Mouse (Mus musculus) liver, embryonic 12.5 days (tissue): ENCODE measurements around the gene Sept9. TPM values are rescaled to one million over a fixed set of nuclear protein-coding genes. Genes with fewer than 3 reads are reported as not detected.

Experiments
- ATAC-seq: fragments of 200-750 bp; cut with Nextera tagmentation; 2 replicates; pipeline ENCODE4 v1.8.0; 2017; ENCODE audit warnings: moderate number of reproducible peaks, mild to moderate bottlenecking, moderate library complexity
- H3K27ac ChIP-seq: fragments of 300-500 bp; sonication (generic); 2 replicates; pipeline ENCODE4 v1.5.1; 2016; ENCODE audit warnings: mild to moderate bottlenecking
- H3K27me3 ChIP-seq: fragments of 300-500 bp; sonication (generic); replicated peaks from 2 replicates; pipeline ENCODE4 v1.6.1; 2016; ENCODE audit warnings: mild to moderate bottlenecking, moderate library complexity
- H3K36me3 ChIP-seq: fragments of 300-500 bp; sonication (generic); 2 replicates; pipeline ENCODE4 v1.6.1; 2016; ENCODE audit warnings: mild to moderate bottlenecking, moderate library complexity
- H3K4me1 ChIP-seq: fragments of 300-500 bp; sonication (generic); 2 replicates; pipeline ENCODE4 v1.6.1; 2016
- H3K4me2 ChIP-seq: fragments of 300-500 bp; sonication (generic); 2 replicates; pipeline ENCODE4 v1.6.1; 2016; ENCODE audit warnings: mild to moderate bottlenecking, moderate library complexity
- H3K4me3 ChIP-seq: fragments of 300-500 bp; sonication (generic); 2 replicates; pipeline ENCODE4 v1.5.1; 2016; ENCODE audit warnings: mild to moderate bottlenecking, moderate library complexity
- H3K9ac ChIP-seq: fragments of 300-500 bp; sonication (generic); 2 replicates; pipeline ENCODE4 v1.6.1; 2016; ENCODE audit warnings: mild to moderate bottlenecking, moderate library complexity
- H3K9me3 ChIP-seq: fragments of 300-500 bp; sonication (generic); replicated peaks from 2 replicates; pipeline ENCODE4 v1.6.1; 2016; ENCODE audit warnings: mild to moderate bottlenecking, moderate library complexity
- WGBS: fragments of 180-500 bp; shearing (Covaris S2); methylation state at CpG from one replicate; pipeline ENCODE4 v1.1.7; 2016; ENCODE audit not compliant: insufficient replicate concordance; 5-methylcytosine and 5-hydroxymethylcytosine counted together
- polyA plus RNA-seq: library from polyadenylated mRNA; unstranded; fragments of >200 nt; fragmentation: Nextera tagmentation; extraction: Ambion mirVana; gene quantifications from 2 replicates; pipeline ENCODE4 v1.2.1, GENCODE M21; 2016

The Sept9 gene
- polyA plus RNA-seq, 1 experiment from 2014 or later, result 72.0 TPM

DNA sequence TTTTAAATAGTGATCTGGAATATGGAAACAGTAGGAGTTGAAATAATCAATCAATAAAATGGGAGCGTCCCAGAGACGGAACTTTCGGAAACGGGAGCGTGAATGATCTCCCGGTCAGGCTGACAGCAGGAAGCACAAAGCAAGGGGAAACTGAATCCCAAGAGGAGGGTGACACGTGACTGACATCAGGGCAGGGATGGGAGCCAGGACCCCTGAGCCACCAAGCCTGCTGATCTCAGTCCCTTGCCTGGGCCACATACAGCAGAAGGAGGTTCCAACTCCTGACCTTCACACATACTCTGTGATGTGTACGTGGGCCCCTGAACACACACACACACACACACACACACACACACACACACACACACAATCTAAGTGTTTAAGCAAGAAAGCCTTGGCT is 37.9 kb upstream of the Sept9 start:
- Histone ChIP-seq H3K9me3 (no peaks in the 10 kb centered on the region), H3K36me3 (peaks cover 23% of the 10 kb centered on the region), H3K4me1 (no peaks in the 10 kb centered on the region), H3K9ac (no peak overlapping the region), H3K4me3 (no peak overlapping the region), H3K4me2 (no peak overlapping the region), H3K27me3 (no peaks in the 10 kb centered on the region), H3K27ac (no peak overlapping the region)
- ATAC-seq, result no peak
- WGBS, result 70% methylated on average over 8 of the region's 8 CpGs

DNA sequence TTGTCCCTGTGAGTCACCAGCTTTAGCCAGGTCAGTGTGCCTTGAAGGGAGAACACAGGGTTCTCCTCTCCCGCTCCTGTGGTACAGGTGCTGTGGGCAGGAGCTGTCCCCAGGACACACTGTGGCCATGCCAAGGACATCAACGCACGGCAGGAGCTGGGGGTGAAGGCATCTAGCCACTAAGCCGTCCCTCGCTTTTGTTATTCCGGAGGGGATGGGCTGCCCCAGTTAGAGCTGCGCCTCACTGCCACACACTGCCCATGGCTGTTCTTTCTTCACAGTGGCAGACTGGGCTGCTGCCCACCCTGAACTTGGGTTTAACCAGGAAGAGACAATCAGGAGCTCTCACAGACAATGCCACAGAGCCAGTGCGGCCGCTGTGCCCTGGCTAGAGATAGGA is 36.4 kb upstream of the Sept9 start:
- Histone ChIP-seq H3K27ac (no peak overlapping the region), H3K27me3 (peaks cover 3% of the 10 kb centered on the region; the same call in 1 of the 2 replicates), H3K4me1 (no peaks in the 10 kb centered on the region), H3K9ac (no peak overlapping the region), H3K4me2 (no peak overlapping the region), H3K4me3 (no peak overlapping the region), H3K36me3 (peaks cover 11% of the 10 kb centered on the region), H3K9me3 (no peaks in the 10 kb centered on the region)
- ATAC-seq, result no peak
- WGBS, result 78% methylated on average over 9 of the region's 9 CpGs

DNA sequence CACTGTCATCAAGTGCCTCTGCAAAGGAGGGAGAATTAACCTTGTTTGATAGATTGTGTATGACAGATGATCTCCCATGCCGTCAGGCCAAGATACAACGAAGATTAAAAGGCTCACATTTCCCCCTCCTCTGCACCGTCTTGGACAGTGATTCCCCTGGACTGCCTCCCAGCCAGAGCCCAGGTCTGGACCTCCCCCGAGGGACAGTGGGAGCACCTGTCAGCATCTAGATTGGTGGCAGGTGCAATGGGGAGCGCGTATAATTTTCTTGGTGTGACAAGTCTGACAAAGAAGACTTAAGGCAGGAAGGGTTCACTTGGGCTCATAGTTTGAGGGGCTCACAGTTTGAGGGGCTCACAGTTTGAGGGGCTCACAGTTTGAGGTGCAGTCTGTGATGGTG is 35.7 kb upstream of the Sept9 start:
- ATAC-seq, result no peak
- Histone ChIP-seq H3K9ac (no peak overlapping the region), H3K4me3 (no peak overlapping the region), H3K4me1 (no peaks in the 10 kb centered on the region), H3K4me2 (no peak overlapping the region), H3K9me3 (no peaks in the 10 kb centered on the region), H3K27me3 (peaks cover 7% of the 10 kb centered on the region; the same call in 1 of the 2 replicates), H3K36me3 (peaks cover 5% of the 10 kb centered on the region), H3K27ac (no peak overlapping the region)
- WGBS, result 68% methylated on average over 6 of the region's 6 CpGs

DNA sequence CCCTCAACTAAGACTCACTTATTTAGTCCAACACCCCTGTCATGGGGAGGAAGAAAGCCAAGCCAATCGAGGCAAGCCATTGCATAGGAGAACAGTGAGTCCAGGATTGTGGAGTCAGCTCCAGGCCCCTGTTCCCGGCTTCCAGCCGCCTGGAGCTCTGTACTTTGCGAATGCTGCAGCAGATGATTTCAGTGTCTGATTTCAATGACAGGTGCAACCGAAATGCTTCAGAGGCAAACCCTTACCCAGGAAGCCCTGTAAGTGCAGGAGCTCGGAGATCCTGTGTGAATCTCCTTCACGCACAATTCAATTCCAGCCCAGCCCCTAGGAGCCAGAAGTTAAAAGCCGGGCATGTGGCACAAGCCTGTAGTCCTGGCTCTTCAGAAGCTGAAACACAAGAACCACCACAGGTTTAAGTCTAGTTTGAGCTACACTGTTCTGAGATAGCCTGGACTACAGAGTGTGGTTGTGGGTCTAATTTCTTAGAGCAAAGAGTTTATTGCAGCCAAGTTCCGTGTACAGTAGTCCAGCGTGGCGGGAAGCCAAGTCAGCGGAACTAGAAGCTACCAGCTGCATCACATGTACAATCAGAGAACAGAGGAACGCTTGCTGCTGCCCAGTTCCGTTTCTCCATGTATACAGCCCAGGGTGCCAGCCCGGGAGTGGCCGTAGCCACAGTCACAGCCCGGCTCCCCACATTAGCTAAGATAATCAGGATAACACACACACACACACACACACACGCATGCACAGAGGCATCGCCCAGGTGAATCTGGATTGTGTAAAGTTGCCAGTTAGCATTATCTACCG is 31.0 kb upstream of the Sept9 start:
- 71% methylated on average over 20 of the region's 20 CpGs for WGBS
- H3K9ac ChIP-seq, result no peak overlapping the region
- no peak for ATAC-seq

DNA sequence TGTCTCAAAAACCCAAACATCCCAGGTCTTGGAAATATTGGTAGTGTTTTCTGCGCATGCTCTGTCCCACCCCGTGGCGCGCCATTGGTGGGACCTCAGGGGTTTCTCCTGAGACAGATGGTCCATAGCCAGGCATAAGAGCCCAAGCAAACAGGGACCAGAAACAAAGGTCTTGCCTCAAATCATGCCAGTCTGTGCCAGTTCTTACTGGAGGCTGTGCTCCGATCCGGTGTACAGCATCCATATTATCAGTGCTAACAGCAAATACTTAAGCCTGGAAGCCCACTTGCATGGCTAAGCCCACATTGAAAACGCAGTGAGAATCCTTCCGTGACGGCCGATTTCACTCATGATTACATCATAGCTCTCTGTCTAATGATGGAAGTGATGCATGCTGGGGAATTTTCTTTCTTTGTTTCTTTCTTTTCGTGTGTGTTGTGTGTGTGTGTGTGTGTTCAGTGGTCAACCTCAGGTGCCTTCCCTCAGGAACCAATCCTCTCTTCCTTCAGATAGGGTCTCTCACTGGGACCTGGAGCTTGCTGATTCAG is 30.3 kb upstream of the Sept9 start:
- no peak for ATAC-seq
- H3K4me3 ChIP-seq, result no peak overlapping the region
- H3K4me1 ChIP-seq, result no peaks in the 10 kb centered on the region
- peaks cover 7% of the 10 kb centered on the region; the same call in 1 of the 2 replicates for H3K27me3 ChIP-seq
- 78% methylated on average over 11 of the region's 11 CpGs for WGBS
- H3K9ac ChIP-seq, result no peak overlapping the region
- no peaks in the 10 kb centered on the region for H3K9me3 ChIP-seq
- H3K4me2 ChIP-seq, result no peak overlapping the region
- no peak overlapping the region for H3K27ac ChIP-seq
- H3K36me3 ChIP-seq, result no peaks in the 10 kb centered on the region

More for the DNA sequence above, 31.0 kb upstream of the Sept9 start:
- Histone ChIP-seq H3K4me3 (no peak overlapping the region), H3K9me3 (no peaks in the 10 kb centered on the region), H3K4me2 (no peak overlapping the region), H3K4me1 (no peaks in the 10 kb centered on the region), H3K27ac (no peak overlapping the region), H3K36me3 (no peaks in the 10 kb centered on the region), H3K27me3 (peaks cover 7% of the 10 kb centered on the region; the same call in 1 of the 2 replicates)

DNA sequence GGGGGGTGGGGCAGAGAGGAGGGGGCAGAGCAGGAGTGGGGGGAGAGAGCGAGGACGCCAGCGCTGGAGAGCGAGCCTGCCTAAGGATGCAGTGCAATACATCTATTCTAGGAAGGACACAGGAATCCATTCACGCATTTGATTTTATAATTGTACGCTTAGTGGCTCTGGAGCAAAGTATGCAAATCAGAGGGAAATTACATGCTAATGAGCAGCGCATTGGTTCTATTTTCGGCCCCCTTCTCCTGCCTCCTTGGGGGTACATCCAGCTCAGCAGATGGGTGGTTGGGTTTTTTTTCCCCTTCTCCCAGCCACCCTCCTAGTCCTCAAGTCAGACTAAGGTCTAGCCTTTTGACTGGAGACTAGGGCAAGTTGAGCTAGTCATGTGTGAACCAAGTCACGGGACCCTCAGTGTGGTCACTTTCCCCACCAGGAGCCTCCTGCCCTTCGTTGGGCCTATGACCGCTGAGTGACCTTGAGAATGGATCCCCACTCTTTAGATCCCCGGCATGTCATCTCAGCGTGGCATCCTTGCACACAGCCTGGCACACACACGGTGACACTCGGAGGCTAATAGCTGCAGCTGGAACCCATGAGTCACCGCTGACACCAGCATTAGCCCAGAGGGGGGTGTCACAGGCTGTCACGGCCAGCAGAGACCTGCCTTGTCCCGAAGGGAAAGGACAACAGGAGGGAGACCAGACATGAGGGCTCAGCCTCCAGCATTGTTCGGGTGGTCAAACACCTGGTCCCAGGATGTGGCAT is 29.5 kb upstream of the Sept9 start:
- peaks cover 7% of the 10 kb centered on the region; the same call in 1 of the 2 replicates for H3K27me3 ChIP-seq
- no peak for ATAC-seq
- H3K36me3 ChIP-seq, result no peaks in the 10 kb centered on the region
- WGBS, result 85% methylated on average over 19 of the region's 19 CpGs
- H3K9me3 ChIP-seq, result no peaks in the 10 kb centered on the region
- H3K4me2 ChIP-seq, result no peak overlapping the region
- 0 out of 2 replicates have a peak, but pooled peaks cover 7% of the 10 kb centered on the region for H3K4me1 ChIP-seq
- no peak overlapping the region for H3K9ac ChIP-seq
- H3K27ac ChIP-seq, result no peak overlapping the region
- no peak overlapping the region for H3K4me3 ChIP-seq

DNA sequence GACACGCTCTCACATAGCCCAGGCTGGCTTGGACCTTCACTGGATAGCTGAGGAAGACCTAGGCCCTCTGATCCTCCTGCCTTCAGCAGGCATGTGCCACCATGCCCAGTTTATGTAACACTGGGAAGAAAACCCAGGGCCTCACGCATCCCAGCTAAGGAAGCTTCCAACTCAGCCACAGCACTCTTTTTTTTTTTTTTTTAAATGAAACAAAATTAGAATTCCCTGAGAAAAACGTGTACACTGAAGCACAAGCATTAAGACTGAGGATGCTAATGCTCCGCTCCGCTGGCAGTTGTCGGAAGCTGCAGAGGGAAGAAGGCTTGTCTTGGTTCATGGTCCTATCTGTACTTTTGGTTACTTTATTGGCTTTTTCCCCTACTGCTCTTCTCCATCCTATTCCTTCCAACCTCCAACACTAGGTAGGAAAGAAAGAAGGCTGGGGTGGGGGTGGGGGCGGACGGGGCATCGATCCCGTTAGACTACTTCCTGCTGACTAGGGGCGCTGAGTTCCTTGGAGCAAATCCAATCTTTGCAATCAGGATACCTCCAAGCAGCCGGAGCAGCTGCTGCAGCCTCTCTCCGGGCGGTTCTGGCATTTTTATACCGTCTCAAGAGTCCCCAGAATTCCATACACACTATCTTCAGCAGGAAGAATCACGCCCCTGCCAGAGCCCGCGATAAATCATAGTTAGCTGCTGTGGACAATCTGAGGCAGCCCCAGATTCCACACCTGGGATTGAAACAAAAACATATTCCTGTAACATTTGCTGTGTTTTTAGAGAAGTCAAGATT is 25.2 kb upstream of the Sept9 start:
- Histone ChIP-seq H3K9me3 (no peaks in the 10 kb centered on the region), H3K4me3 (no peak overlapping the region), H3K4me1 (peaks cover 10% of the 10 kb centered on the region; the same call in 1 of the 2 replicates), H3K36me3 (no peaks in the 10 kb centered on the region), H3K27me3 (no peaks in the 10 kb centered on the region), H3K4me2 (peak overlapping the region; percentile 34), H3K27ac (no peak overlapping the region), H3K9ac (no peak overlapping the region)
- ATAC-seq, result no peak
- 49% methylated on average over 18 of the region's 18 CpGs for WGBS

DNA sequence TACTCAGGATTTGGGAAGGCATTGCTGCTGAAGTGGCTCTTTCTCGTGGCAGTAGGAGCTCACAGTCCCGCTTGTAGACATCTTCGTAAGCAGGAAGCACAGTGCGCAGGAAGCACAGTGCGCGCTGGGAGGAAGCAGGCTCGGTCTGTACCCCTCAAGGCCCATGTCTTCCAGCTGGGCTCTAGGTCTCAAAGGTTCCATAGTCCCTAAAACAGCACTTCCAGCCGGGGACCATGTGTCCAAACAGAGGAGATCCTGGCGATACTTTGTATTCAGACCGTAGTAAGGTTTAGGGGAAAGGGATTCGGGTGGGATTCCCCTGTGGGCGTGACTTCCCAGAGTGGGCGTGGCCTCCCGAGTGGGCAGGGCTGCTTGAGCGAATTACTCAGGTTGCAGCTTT is 24.5 kb upstream of the Sept9 start:
- Histone ChIP-seq H3K27ac (no peak overlapping the region), H3K27me3 (no peaks in the 10 kb centered on the region), H3K9me3 (peaks cover 2% of the 10 kb centered on the region), H3K4me3 (peak overlapping the region; percentile 4; the same call in 1 of the 2 replicates), H3K9ac (no peak overlapping the region), H3K4me2 (peak overlapping the region; percentile 34), H3K4me1 (peaks cover 10% of the 10 kb centered on the region; the same call in 1 of the 2 replicates), H3K36me3 (no peaks in the 10 kb centered on the region)
- WGBS, result 39% methylated on average over 15 of the region's 15 CpGs
- ATAC-seq, result no peak

DNA sequence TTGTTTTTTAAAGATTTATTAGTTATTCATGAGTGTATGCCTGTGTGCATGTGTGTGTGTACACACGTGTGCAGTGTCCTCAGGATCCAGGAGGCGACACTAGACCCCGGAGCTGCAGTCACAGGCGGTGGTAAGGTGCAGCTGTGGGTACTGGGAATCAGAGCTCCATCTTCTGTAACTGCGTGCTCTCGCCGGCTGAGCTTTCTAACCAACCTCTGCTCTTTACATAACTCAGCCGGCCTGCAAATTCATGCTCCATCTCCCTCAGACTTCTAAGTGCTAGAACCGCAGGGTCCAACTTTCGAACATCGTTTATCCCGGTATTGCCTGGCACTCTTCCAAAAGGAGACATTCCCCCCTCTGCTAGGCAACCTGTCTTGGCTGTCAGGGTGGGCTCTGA is 24.0 kb upstream of the Sept9 start:
- H3K4me3 ChIP-seq, result no peak overlapping the region
- peaks cover 7% of the 10 kb centered on the region for H3K9me3 ChIP-seq
- no peaks in the 10 kb centered on the region for H3K27me3 ChIP-seq
- no peak for ATAC-seq
- peaks cover 10% of the 10 kb centered on the region; the same call in 1 of the 2 replicates for H3K4me1 ChIP-seq
- H3K9ac ChIP-seq, result no peak overlapping the region
- 72% methylated on average over 12 of the region's 12 CpGs for WGBS
- no peak overlapping the region for H3K4me2 ChIP-seq
- H3K27ac ChIP-seq, result no peak overlapping the region
- H3K36me3 ChIP-seq, result no peaks in the 10 kb centered on the region

DNA sequence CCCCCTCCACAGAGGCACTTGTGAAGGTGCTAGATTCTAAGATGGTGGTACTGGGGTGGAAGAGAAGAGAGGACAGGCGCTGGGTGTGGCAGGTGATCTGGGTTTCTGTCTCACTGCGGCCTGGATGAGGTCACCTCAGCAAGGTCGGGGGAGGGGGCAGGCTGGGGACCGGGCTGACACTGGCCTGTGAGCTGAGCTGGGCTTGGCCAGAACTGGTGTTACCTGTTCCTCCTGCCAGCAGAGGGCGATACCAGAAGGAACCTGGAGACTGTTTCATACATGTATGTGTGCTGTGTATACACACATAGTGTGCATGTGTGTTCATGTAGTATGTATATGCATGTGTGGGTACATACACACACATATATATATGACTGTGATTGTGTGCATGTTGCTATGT is 23.2 kb upstream of the Sept9 start:
- H3K9me3 ChIP-seq, result peaks cover 7% of the 10 kb centered on the region
- H3K27me3 ChIP-seq, result no peaks in the 10 kb centered on the region
- H3K4me3 ChIP-seq, result no peak overlapping the region
- H3K9ac ChIP-seq, result no peak overlapping the region
- H3K4me2 ChIP-seq, result no peak overlapping the region
- 27% methylated on average over 5 of the region's 5 CpGs for WGBS
- ATAC-seq, result peak; percentile 27; the same call in 1 of the 2 replicates
- no peaks in the 10 kb centered on the region for H3K36me3 ChIP-seq
- no peak overlapping the region for H3K27ac ChIP-seq
- peaks cover 10% of the 10 kb centered on the region; the same call in 1 of the 2 replicates for H3K4me1 ChIP-seq

DNA sequence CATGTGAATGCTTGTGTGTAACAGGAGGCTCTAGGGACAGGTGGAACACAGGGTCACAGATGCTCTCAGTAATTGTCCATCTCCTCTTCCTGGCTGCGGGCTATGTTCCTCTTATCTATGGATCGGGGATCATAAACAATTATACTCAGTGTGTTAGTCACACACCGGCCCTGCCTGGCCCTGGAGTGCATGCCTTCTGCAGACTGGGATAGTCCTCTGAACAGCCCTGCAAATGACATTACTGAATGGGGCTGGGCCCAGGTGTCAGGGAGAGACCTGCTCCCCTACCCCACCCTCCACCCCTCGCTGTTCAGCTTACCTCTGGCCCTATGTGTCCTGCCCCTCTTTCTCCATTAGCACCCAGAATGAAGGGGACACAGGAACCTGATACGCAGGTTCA is 22.6 kb upstream of the Sept9 start:
- H3K9me3 ChIP-seq, result peaks cover 12% of the 10 kb centered on the region
- no peaks in the 10 kb centered on the region for H3K36me3 ChIP-seq
- no peak overlapping the region for H3K27ac ChIP-seq
- no peak overlapping the region for H3K4me2 ChIP-seq
- no peak overlapping the region for H3K4me3 ChIP-seq
- 57% methylated on average over 5 of the region's 5 CpGs for WGBS
- peak; percentile 56 for ATAC-seq
- H3K9ac ChIP-seq, result no peak overlapping the region
- peaks cover 10% of the 10 kb centered on the region; the same call in 1 of the 2 replicates for H3K4me1 ChIP-seq
- H3K27me3 ChIP-seq, result no peaks in the 10 kb centered on the region
